Mouse (Mus musculus) megakaryocyte, embryonic 14.5 days (primary cell): ENCODE measurements around the gene Surf1.

Experiments
- FLI1 ChIP-seq: IDR thresholded peaks from 2 replicates; pipeline ENCODE4 v1.6.1; 2012; ENCODE audit warnings: low read length, inconsistent platforms, mixed read lengths
- GATA1 ChIP-seq: IDR thresholded peaks from 3 replicates; pipeline ENCODE4 v1.6.1; 2012; ENCODE audit warnings: mixed read lengths, low read length, inconsistent platforms, borderline replicate concordance

GRCm38 (mm10) chr2:26956811-26957487, 40.6 kb upstream of the Surf1 start:
- no peak for TF ChIP-seq GATA1
- no peak for TF ChIP-seq FLI1
